Mouse (Mus musculus) bone marrow, adult 2 months (tissue): ENCODE measurements around the gene Amigo1.

Source experiments
- CTCF ChIP-seq: fragments of 200-500 bp; IDR thresholded peaks from 2 replicates; pipeline ENCODE4 v1.5.1; 2011; ENCODE audit warnings: low read length, control low read depth; ENCODE audit not compliant: control insufficient read depth, insufficient read depth
- POLR2A ChIP-seq: fragments of 200-500 bp; IDR thresholded peaks from 2 replicates; pipeline ENCODE4 v1.6.1; 2011; ENCODE audit warnings: low read depth, mild to moderate bottlenecking, control low read depth, low read length, borderline replicate concordance; ENCODE audit not compliant: control insufficient read depth

DNA sequence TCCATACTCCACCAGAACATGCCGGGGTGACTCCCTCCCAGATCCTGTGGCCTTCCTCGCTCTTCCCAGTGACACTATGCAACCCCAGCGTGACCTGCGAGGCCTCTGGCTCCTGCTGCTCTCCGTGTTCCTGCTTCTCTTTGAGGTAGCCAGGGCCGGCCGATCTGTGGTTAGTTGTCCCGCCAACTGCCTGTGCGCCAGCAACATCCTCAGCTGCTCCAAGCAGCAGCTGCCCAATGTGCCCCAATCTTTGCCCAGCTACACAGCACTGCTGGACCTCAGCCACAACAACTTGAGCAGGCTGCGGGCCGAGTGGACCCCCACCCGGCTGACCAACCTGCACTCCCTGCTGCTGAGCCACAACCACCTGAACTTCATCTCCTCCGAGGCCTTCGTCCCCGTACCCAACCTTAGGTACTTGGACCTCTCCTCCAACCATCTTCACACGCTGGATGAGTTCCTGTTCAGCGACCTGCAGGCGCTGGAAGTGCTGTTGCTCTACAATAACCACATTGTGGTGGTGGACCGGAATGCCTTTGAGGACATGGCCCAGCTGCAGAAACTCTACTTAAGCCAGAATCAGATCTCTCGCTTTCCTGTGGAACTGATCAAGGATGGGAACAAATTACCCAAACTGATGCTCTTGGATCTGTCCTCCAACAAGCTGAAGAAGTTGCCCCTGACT lies 1.1 kb downstream of the Amigo1 start:
- TF ChIP-seq CTCF = no peak
- no peak for TF ChIP-seq POLR2A
